Mouse (Mus musculus) forebrain, embryonic 16.5 days (tissue): Measurements from ENCODE around the gene Tsfm. TPM values are rescaled to one million over a fixed set of nuclear protein-coding genes. Genes with fewer than 3 reads are reported as not detected.
A peak's percentile ranks its signal among the peaks of the same experiment; 100 is the strongest.
"Not testable (repeated sequence)": the region's sequence is repeated elsewhere in the genome, so short reads cannot be mapped to it uniquely, and the experiment has no call there.

ENCODE experiments used
- ATAC-seq: fragments of 200-750 bp; cut with Nextera tagmentation; 2 replicates; pipeline ENCODE4 v1.8.0; 2017; ENCODE audit warnings: mild to moderate bottlenecking, moderate library complexity
- H3K27ac ChIP-seq: fragments of 300-500 bp; sonication (generic); 2 replicates; pipeline ENCODE4 v1.5.1; 2014; ENCODE audit warnings: low read length, control low read depth
- H3K27me3 ChIP-seq: fragments of 300-500 bp; sonication (generic); replicated peaks from 2 replicates; pipeline ENCODE4 v1.6.1; 2014; ENCODE audit warnings: low read length; ENCODE audit not compliant: control insufficient read depth, insufficient read depth
- H3K36me3 ChIP-seq: fragments of 300-500 bp; sonication (generic); 2 replicates; pipeline ENCODE4 v1.6.1; 2014; ENCODE audit not compliant: control insufficient read depth, insufficient read depth
- H3K4me1 ChIP-seq: fragments of 300-500 bp; sonication (generic); replicated peaks from 2 replicates; pipeline ENCODE4 v1.6.1; 2014; ENCODE audit warnings: low read length; ENCODE audit not compliant: control insufficient read depth, insufficient read depth
- H3K4me2 ChIP-seq: fragments of 300-500 bp; sonication (generic); 2 replicates; pipeline ENCODE4 v1.6.1; 2014; ENCODE audit warnings: mild to moderate bottlenecking, low read length, control low read depth
- H3K4me3 ChIP-seq: fragments of 300-500 bp; sonication (generic); replicated peaks from 2 replicates; pipeline ENCODE4 v1.5.1; 2014; ENCODE audit warnings: mild to moderate bottlenecking, low read length, control low read depth
- H3K9ac ChIP-seq: fragments of 300-500 bp; sonication (generic); replicated peaks from 2 replicates; pipeline ENCODE4 v1.6.1; 2014; ENCODE audit warnings: low read depth, low read length, control low read depth
- H3K9me3 ChIP-seq: fragments of 300-500 bp; sonication (generic); 2 replicates; pipeline ENCODE4 v1.6.1; 2016; ENCODE audit warnings: low read length; ENCODE audit not compliant: control insufficient read depth
- WGBS: fragments of 180-500 bp; shearing (Covaris S2); extraction: QIAGEN DNeasy Blood & Tissue Kit; methylation state at CpG from one replicate; pipeline ENCODE4 v1.1.7; 2014; 5-methylcytosine and 5-hydroxymethylcytosine counted together
- polyA plus RNA-seq: library from polyadenylated mRNA; unstranded; fragments of >200 nt; fragmentation: Nextera tagmentation; extraction: Ambion mirVana; gene quantifications from 2 replicates; pipeline ENCODE4 v1.2.1, GENCODE M21; 2015

Tsfm gene
- polyA plus RNA-seq, 1 experiment from 2014 or later, result 66.0 TPM

DNA sequence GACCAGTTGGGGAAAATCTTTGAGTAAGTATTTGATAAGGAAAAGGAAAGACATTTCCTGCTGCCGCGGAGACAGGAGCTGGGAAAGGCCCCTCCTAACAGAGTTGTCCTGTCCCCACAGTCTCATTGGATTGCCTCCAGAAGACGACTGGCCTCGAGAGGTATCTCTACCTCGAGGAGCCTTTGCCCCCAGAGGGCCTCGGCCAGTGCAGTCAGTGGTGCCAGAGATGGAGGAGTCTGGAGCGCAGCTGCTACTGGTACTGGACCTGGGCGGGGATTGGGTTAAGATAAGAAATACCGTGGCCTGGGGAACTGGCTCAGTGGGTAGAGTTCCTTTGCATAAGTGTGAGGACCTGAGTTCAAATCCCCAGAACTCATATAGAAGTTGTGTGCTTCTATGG is 35.3 kb upstream of the Tsfm start:
- Histone ChIP-seq H3K4me3 (no peak overlapping the region), H3K4me1 (peaks cover 41% of the 10 kb centered on the region), H3K9ac (no peak overlapping the region), H3K27ac (no peak overlapping the region), H3K36me3 (peaks cover 35% of the 10 kb centered on the region), H3K9me3 (no peaks in the 10 kb centered on the region), H3K4me2 (no peak overlapping the region), H3K27me3 (no peaks in the 10 kb centered on the region)
- 90% methylated on average over 9 of the region's 9 CpGs for WGBS
- no peak for ATAC-seq

GRCm38 (mm10) chr10:127063913-127064870 is 33.6 kb upstream of the Tsfm start:
- Histone ChIP-seq H3K9me3 (no peaks in the 10 kb centered on the region), H3K27ac (peak overlapping the region; percentile 91), H3K4me2 (peak overlapping the region; percentile 87), H3K27me3 (no peaks in the 10 kb centered on the region), H3K9ac (peak overlapping the region; percentile 94), H3K4me3 (peak overlapping the region; percentile 85), H3K4me1 (peaks cover 40% of the 10 kb centered on the region), H3K36me3 (peaks cover 35% of the 10 kb centered on the region)
- ATAC-seq, result 0 out of 2 replicates have a peak, but pooled peaks have one; percentile 0
- WGBS, result 10% methylated on average over 37 of the region's 37 CpGs

- H3K4me1 ChIP-seq, result peaks cover 39% of the 10 kb centered on the region
- WGBS, result 0% methylated on average over 45 of the region's 46 CpGs
- ATAC-seq, result peak; percentile 86
Measured at GRCm38 (mm10) chr10:127063239-127063872, 32.7 kb upstream of the Tsfm start, which contains the start of gene Cdk4. Gene Cdk4, plus strand, starts transcription at chr10:127063534.

GRCm38 (mm10) chr10:127062503-127062902 is 31.9 kb upstream of the Tsfm start:
- no peaks in the 10 kb centered on the region for H3K9me3 ChIP-seq
- H3K27me3 ChIP-seq, result no peaks in the 10 kb centered on the region
- peaks cover 25% of the 10 kb centered on the region for H3K36me3 ChIP-seq
- H3K4me3 ChIP-seq, result no peak overlapping the region; the same call in 1 of the 2 replicates
- H3K4me1 ChIP-seq, result peaks cover 41% of the 10 kb centered on the region
- ATAC-seq, result no peak
- no peak overlapping the region; the same call in 1 of the 2 replicates for H3K4me2 ChIP-seq
- no peak overlapping the region for H3K9ac ChIP-seq
- peak overlapping the region; percentile 87 for H3K27ac ChIP-seq
- whole genome bisulfite sequencing, result 76% methylated on average over 5 of the region's 5 CpGs

More at GRCm38 (mm10) chr10:127063239-127063872, 32.7 kb upstream of the Tsfm start, which contains the start of gene Cdk4:
- H3K27me3 ChIP-seq, result no peaks in the 10 kb centered on the region
- H3K4me3 ChIP-seq, result peak within 1 kb of the TSS; percentile 85
- H3K4me2 ChIP-seq, result peak within 1 kb of the TSS; percentile 87
- peak within 1 kb of the TSS; percentile 94 for H3K9ac ChIP-seq
- no peaks in the 10 kb centered on the region for H3K9me3 ChIP-seq
- peaks cover 33% of the 10 kb centered on the region for H3K36me3 ChIP-seq
- peak within 1 kb of the TSS; percentile 91 for H3K27ac ChIP-seq

- ATAC-seq, H3K4me2 ChIP-seq, H3K27ac ChIP-seq, H3K9ac ChIP-seq, H3K9me3 ChIP-seq, H3K27me3 ChIP-seq, H3K4me3 ChIP-seq: not testable (repeated sequence)
- H3K4me1 ChIP-seq, result peaks cover 41% of the 10 kb centered on the region
- 92% methylated on average over 4 of the region's 4 CpGs for WGBS
- H3K36me3 ChIP-seq, result peaks cover 21% of the 10 kb centered on the region
Measured at GRCm38 (mm10) chr10:127062101-127062500, 31.5 kb upstream of the Tsfm start.

DNA sequence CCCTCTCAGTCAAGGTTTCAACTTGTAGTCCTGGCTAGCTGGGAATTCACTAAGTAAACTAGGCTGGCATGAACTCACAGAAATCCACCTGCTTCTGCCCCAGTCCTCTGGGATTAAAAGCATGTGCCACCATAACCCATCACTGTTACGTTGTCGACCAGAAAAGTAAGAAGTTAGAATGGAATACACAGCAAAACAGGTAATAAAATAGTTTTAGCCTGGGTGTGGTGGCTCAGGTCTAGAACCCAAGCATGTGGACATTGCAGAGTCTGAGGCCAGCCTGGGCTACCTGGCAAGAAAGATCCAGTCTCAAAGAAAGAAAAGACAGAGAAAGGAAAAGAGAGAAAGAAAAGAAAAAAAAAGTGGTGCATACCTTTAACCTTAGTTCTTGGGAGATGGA is 30.9 kb upstream of the Tsfm start:
- peak overlapping the region; percentile 97 for H3K27ac ChIP-seq
- peak overlapping the region; percentile 83 for H3K4me2 ChIP-seq
- H3K4me1 ChIP-seq, result peaks cover 41% of the 10 kb centered on the region
- 62% methylated on average over 2 of the region's 2 CpGs for WGBS
- H3K9me3 ChIP-seq, result no peaks in the 10 kb centered on the region
- no peak overlapping the region for H3K9ac ChIP-seq
- no peaks in the 10 kb centered on the region for H3K27me3 ChIP-seq
- H3K4me3 ChIP-seq, result no peak overlapping the region
- ATAC-seq, result no peak
- peaks cover 16% of the 10 kb centered on the region for H3K36me3 ChIP-seq

- Histone ChIP-seq H3K4me3 (peak overlapping the region; percentile 89), H3K36me3 (peaks cover 17% of the 10 kb centered on the region), H3K9ac (peak overlapping the region; percentile 96), H3K4me2 (peak overlapping the region; percentile 83), H3K4me1 (peaks cover 41% of the 10 kb centered on the region), H3K27me3 (no peaks in the 10 kb centered on the region), H3K9me3 (no peaks in the 10 kb centered on the region), H3K27ac (peak overlapping the region; percentile 97)
- no peak for ATAC-seq
- 19% methylated on average over 5 of the region's 5 CpGs for WGBS
Measured at GRCm38 (mm10) chr10:127061085-127061484, 30.4 kb upstream of the Tsfm start.

- peaks cover 11% of the 10 kb centered on the region for H3K36me3 ChIP-seq
- H3K4me3 ChIP-seq, result peak within 1 kb of the TSS; percentile 89
- no peaks in the 10 kb centered on the region for H3K9me3 ChIP-seq
- H3K27ac ChIP-seq, result peak within 1 kb of the TSS; percentile 97
- no peaks in the 10 kb centered on the region for H3K27me3 ChIP-seq
- H3K4me1 ChIP-seq, result peaks cover 41% of the 10 kb centered on the region
- H3K4me2 ChIP-seq, result peak within 1 kb of the TSS; percentile 83
- peak; percentile 47 for ATAC-seq
- H3K9ac ChIP-seq, result peak within 1 kb of the TSS; percentile 96
- 0% methylated on average over 54 of the region's 72 CpGs for WGBS
Measured at GRCm38 (mm10) chr10:127059968-127060916, 29.6 kb upstream of the Tsfm start, which contains the start of gene March9. Gene March9, minus strand, starts transcription at chr10:127060184.
